8 mouse cellular contexts compared by ENCODE assay signal in the genomic region with DNA sequence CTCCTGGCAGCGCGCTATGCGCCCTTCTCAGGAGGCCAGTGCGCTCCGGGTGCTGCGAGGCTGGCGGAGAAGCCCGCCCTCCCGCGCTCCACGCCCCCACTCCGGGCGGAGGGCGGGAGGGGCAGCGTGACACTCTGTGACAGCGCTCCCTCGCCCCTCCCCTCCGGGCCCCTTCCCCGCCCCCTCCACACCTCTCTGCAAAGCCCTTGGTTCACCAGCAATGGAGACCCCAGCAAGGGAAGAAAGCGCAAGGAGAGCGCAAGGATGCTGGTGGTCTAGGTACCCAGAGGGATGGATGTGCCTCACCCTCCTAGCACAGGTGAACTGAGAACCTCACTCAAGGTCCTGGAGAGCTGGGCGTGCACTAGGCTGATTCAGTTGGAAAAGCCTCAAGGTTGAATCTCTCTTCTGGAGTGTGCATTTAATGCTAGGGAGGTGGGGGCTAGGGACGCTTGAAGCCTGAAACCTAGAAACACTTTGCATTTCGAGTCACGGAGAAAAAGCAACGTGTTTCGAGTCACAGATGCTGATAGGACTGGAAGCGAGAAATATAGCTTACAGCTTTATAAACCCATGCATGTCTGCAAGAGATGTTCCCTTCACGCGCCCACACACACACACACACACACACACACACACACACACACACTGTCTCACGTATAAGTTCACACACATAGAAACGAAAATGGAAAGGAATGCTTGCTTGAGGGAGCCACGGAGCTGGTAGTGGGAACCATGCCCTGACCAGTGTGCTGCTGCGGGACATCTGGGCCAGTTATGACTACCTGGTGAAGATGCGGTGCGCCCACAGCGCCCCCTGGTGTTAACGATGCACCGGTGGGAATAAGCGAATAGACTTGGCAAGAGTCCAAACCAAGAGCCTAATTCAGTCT. TPM values are rescaled to one million over a fixed set of nuclear protein-coding genes. Genes with fewer than 3 reads are reported as not detected.
DNase-seq lines count a peak whose midpoint lies in the region; ATAC-seq lines count a peak whose summit lies in the region.

A gene (minus strand): TSS at position 106 of the 893 bp plus-strand sequence.

- DNase-seq in A20 (ENCODE audit: low read depth, low spot score), result peak; percentile 87
- peak; percentile 81 to 88 for DNase-seq in adrenal gland, postnatal 36 days
- DNase-seq in heart, embryonic 10.5 days (ENCODE audit: low spot score), result no peak
- DNase-seq in monocyte, adult 2 months (ENCODE audit: low read depth in 1 of 2, low spot score in 2 of 2), result peak; percentile 17 to 50
- DNase-seq in splenic B cell, adult 2 months (ENCODE audit: low read depth, low spot score), result peak; percentile 91

- H3K27me3 ChIP-seq in embryonic facial prominence, embryonic 13.5 days, result peaks cover 72% of the 10 kb centered on the region
- H3K27me3 ChIP-seq in heart, embryonic 10.5 days (ENCODE audit: insufficient read depth, poor library complexity, severe bottlenecking), result peaks cover 98% of the 10 kb centered on the region
- peaks cover 39% of the 10 kb centered on the region for H3K27me3 ChIP-seq in kidney, embryonic 14.5 days (ENCODE audit: control insufficient read depth, insufficient read depth, low read length)
- peaks cover 63% of the 10 kb centered on the region for H3K27me3 ChIP-seq in limb, embryonic 15.5 days
- peaks cover 2% of the 10 kb centered on the region for H3K27me3 ChIP-seq in splenic B cell, adult 2 months (ENCODE audit: control insufficient read depth, insufficient read depth, low read length, poor library complexity, severe bottlenecking)

- peak within 1 kb of the TSS; percentile 65 for H3K9ac ChIP-seq in embryonic facial prominence, embryonic 13.5 days
- peak within 1 kb of the TSS; percentile 40 for H3K9ac ChIP-seq in kidney, embryonic 14.5 days (ENCODE audit: low read depth, low read length)
- H3K9ac ChIP-seq in limb, embryonic 15.5 days, result peak within 1 kb of the TSS; percentile 31; the same call in 1 of the 2 replicates

- H3K9me3 ChIP-seq in embryonic facial prominence, embryonic 13.5 days, result no peaks in the 10 kb centered on the region
- H3K9me3 ChIP-seq in heart, embryonic 10.5 days, result no peaks in the 10 kb centered on the region
- no peaks in the 10 kb centered on the region for H3K9me3 ChIP-seq in kidney, embryonic 14.5 days (ENCODE audit: control insufficient read depth, low read length)
- no peaks in the 10 kb centered on the region for H3K9me3 ChIP-seq in limb, embryonic 15.5 days

- H3K36me3 ChIP-seq in embryonic facial prominence, embryonic 13.5 days, result no peaks in the 10 kb centered on the region
- no peaks in the 10 kb centered on the region for H3K36me3 ChIP-seq in heart, embryonic 10.5 days
- no peaks in the 10 kb centered on the region for H3K36me3 ChIP-seq in kidney, embryonic 14.5 days (ENCODE audit: control insufficient read depth, insufficient read depth, low read length)
- H3K36me3 ChIP-seq in limb, embryonic 15.5 days, result no peaks in the 10 kb centered on the region
- no peaks in the 10 kb centered on the region for H3K36me3 ChIP-seq in splenic B cell, adult 2 months (ENCODE audit: control insufficient read depth, insufficient read depth, low read length, poor library complexity, severe bottlenecking)

- peaks cover 29% of the 10 kb centered on the region for H3K4me1 ChIP-seq in embryonic facial prominence, embryonic 13.5 days
- H3K4me1 ChIP-seq in heart, embryonic 10.5 days, result peaks cover 24% of the 10 kb centered on the region
- peaks cover 15% of the 10 kb centered on the region; the same call in 1 of the 2 replicates for H3K4me1 ChIP-seq in kidney, embryonic 14.5 days (ENCODE audit: control insufficient read depth, insufficient read depth, low read length)
- H3K4me1 ChIP-seq in limb, embryonic 15.5 days, result peaks cover 26% of the 10 kb centered on the region

- H3K4me3 ChIP-seq in embryonic facial prominence, embryonic 13.5 days, result peak within 1 kb of the TSS; percentile 50
- H3K4me3 ChIP-seq in heart, embryonic 10.5 days, result peak within 1 kb of the TSS; percentile 62
- H3K4me3 ChIP-seq in kidney, embryonic 14.5 days (ENCODE audit: low read length), result peak within 1 kb of the TSS; percentile 46
- peak within 1 kb of the TSS; percentile 44 for H3K4me3 ChIP-seq in limb, embryonic 15.5 days

- 2% methylated on average over 37 of the region's 40 CpGs for WGBS in embryonic facial prominence, embryonic 13.5 days
- 3% methylated on average over 40 of the region's 40 CpGs for WGBS in heart, embryonic 10.5 days
- 4% methylated on average over 39 of the region's 40 CpGs for WGBS in kidney, embryonic 14.5 days
- 2% methylated on average over 40 of the region's 40 CpGs for WGBS in limb, embryonic 15.5 days

- peak within 1 kb of the TSS; percentile 89 for H3K4me2 ChIP-seq in embryonic facial prominence, embryonic 13.5 days
- H3K4me2 ChIP-seq in kidney, embryonic 14.5 days (replicated peaks; ENCODE audit: low read depth, low read length), result peak within 1 kb of the TSS; percentile 75
- H3K4me2 ChIP-seq in limb, embryonic 15.5 days, result peak within 1 kb of the TSS; percentile 91

- H3K27ac ChIP-seq in embryonic facial prominence, embryonic 13.5 days, result no peak within 1 kb of the TSS
- 0 out of 2 replicates have a peak within 1 kb of the TSS, but pooled peaks have one; percentile 42 for H3K27ac ChIP-seq in heart, embryonic 10.5 days
- no peak within 1 kb of the TSS for H3K27ac ChIP-seq in kidney, embryonic 14.5 days (ENCODE audit: low read depth, low read length)
- no peak within 1 kb of the TSS for H3K27ac ChIP-seq in limb, embryonic 15.5 days

- ATAC-seq in embryonic facial prominence, embryonic 13.5 days (ENCODE audit: insufficient number of reproducible peaks, insufficient read depth, low FRiP score, low TSS enrichment, low read depth), result peak; percentile 40; the same call in 1 of the 2 replicates
- ATAC-seq in kidney, embryonic 14.5 days (ENCODE audit: low FRiP score, low TSS enrichment), result peak; percentile 61
- ATAC-seq in limb, embryonic 15.5 days (ENCODE audit: insufficient number of reproducible peaks, low FRiP score, low TSS enrichment, low read depth), result peak; percentile 48; the same call in 1 of the 2 replicates

RNA-seq across cellular contexts. Expression of the gene that starts here (rescaled TPM):
- under 1 TPM; 0.50 to 0.53 TPM for total RNA-seq in adrenal gland, postnatal 36 days (2021)
- polyA plus RNA-seq in embryonic facial prominence, embryonic 13.5 days (2015; fragmentation: Nextera tagmentation; extraction: Ambion mirVana), result 0.31 and 1.9 TPM in 2 replicates
- 0.26 and 0.64 TPM in 2 replicates for polyA plus RNA-seq in heart, embryonic 10.5 days (2016; fragmentation: Nextera tagmentation; extraction: Ambion mirVana)
- polyA plus RNA-seq in kidney, embryonic 14.5 days (2014; fragmentation: Nextera tagmentation; extraction: Ambion mirVana), result 1.7 and 1.8 TPM in 2 replicates
- 3.9 and 4.4 TPM in 2 replicates for polyA plus RNA-seq in limb, embryonic 15.5 days (2015; fragmentation: Nextera tagmentation; extraction: Ambion mirVana)

Comparison
In these comparisons a context has a peak if more than half of its experiments do, and no peak if none do; other contexts are left out.
1. Peak in DNase-seq in adrenal gland, postnatal 36 days; RNA of the gene not detected or under 1 TPM.